Mouse (Mus musculus): Measurements from ENCODE around the gene Btg4. TPM values are rescaled to one million over a fixed set of nuclear protein-coding genes. Genes with fewer than 3 reads are reported as not detected.

Gene Btg4
- polyA plus RNA-seq (2015; fragmentation: Nextera tagmentation; extraction: Ambion mirVana) = not detected in 2 replicates

DNA sequence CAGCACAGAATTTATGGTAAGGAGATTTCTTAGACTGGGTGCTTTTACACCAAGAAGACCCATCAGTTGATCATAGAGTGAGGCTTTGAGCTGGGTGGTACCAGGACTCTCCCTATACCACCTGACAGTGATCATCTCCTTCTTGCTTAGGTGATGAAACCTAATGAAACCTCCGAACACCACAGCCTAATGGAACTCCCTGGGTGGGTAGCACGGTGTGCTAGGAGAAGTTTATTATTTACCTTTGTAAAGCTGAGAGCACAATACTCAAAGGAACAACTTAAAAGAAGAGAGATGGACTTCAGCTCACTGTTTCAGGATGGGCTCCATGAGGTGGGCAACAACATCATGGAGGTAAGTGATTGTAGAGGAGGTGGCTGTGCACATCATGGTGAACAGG, at the start of gene Btg4:
Gene Btg4 (plus strand): TSS at position 301 of the 400 bp plus-strand sequence.
- no peak within 1 kb of the TSS for H3K4me2 ChIP-seq (ENCODE audit: low read depth, low read length)
- H3K9ac ChIP-seq (ENCODE audit: low read depth, low read length) = no peak within 1 kb of the TSS
- no peak within 1 kb of the TSS for H3K27ac ChIP-seq (ENCODE audit: low read length)
- WGBS (ENCODE audit: insufficient replicate concordance) = 66% methylated on average over 2 of the region's 2 CpGs
- H3K9me3 ChIP-seq (replicated peaks; ENCODE audit: control insufficient read depth, low read length) = no peaks in the 10 kb centered on the region
- H3K36me3 ChIP-seq (ENCODE audit: control insufficient read depth, insufficient read depth) = no peaks in the 10 kb centered on the region
- no peak for ATAC-seq (ENCODE audit: low read depth)
- H3K27me3 ChIP-seq (ENCODE audit: control insufficient read depth, insufficient read depth, low read depth, low read length) = no peaks in the 10 kb centered on the region
- no peaks in the 10 kb centered on the region for H3K4me1 ChIP-seq (ENCODE audit: control insufficient read depth, low read depth, low read length)
- H3K4me3 ChIP-seq (ENCODE audit: low read depth, low read length) = no peak within 1 kb of the TSS

DNA sequence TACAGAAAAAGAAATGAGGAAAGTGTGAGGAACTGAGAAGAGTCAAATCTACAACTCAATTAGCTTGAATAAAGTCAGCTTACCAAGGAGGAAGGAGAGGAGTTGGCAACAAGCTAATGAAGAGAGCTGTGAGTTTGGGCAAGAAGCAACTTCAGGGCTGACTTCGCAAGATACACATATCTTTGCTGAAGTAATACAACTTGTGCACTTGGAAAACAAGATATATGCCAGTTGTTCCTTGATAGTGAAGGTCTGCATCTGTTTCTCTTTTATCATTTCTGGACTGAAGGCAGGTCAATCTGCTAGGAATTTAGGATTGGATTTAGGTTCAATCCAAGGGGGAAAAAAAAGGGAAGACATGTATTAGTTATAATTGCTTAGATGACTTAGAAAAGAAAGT, 47.1 kb upstream of the Btg4 start:
- Histone ChIP-seq H3K4me2 (ENCODE audit: low read depth, low read length) (no peak overlapping the region), H3K27ac (ENCODE audit: low read length) (no peak overlapping the region), H3K27me3 (ENCODE audit: control insufficient read depth, insufficient read depth, low read depth, low read length) (no peaks in the 10 kb centered on the region), H3K9me3 (replicated peaks; ENCODE audit: control insufficient read depth, low read length) (no peaks in the 10 kb centered on the region), H3K4me1 (ENCODE audit: control insufficient read depth, low read depth, low read length) (peaks cover 7% of the 10 kb centered on the region), H3K9ac (ENCODE audit: low read depth, low read length) (no peak overlapping the region), H3K4me3 (ENCODE audit: low read depth, low read length) (no peak overlapping the region), H3K36me3 (ENCODE audit: control insufficient read depth, insufficient read depth) (no peaks in the 10 kb centered on the region)
- WGBS (ENCODE audit: insufficient replicate concordance) = 54% methylated on average over 1 of the region's 1 CpGs
- ATAC-seq (ENCODE audit: low read depth) = no peak

DNA sequence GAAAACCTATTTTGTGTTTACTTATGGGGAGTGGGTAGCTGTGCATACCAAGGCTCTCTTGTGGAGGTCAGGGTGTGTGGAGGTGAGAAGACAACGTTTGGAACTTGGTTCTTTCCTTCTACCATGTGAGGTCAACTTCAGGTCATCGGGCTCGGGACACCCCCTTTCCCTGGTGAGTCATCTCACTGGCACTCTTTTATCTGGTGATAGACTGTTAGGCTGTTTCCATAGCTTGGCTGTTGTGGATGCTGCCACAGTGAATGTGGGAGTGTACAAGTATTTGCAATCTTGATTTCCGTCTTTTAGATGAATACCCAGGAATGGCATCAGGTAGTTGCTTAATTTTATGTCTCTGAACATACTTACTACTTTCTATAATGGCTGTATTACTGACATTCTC, 45.0 kb upstream of the Btg4 start:
- no peak overlapping the region for H3K4me2 ChIP-seq (ENCODE audit: low read depth, low read length)
- H3K27ac ChIP-seq (ENCODE audit: low read length) = no peak overlapping the region
- no peaks in the 10 kb centered on the region for H3K4me1 ChIP-seq (ENCODE audit: control insufficient read depth, low read depth, low read length)
- H3K9me3 ChIP-seq (replicated peaks; ENCODE audit: control insufficient read depth, low read length) = no peaks in the 10 kb centered on the region
- no peaks in the 10 kb centered on the region for H3K36me3 ChIP-seq (ENCODE audit: control insufficient read depth, insufficient read depth)
- ATAC-seq (ENCODE audit: low read depth) = no peak
- no peak overlapping the region for H3K9ac ChIP-seq (ENCODE audit: low read depth, low read length)
- H3K27me3 ChIP-seq (ENCODE audit: control insufficient read depth, insufficient read depth, low read depth, low read length) = no peaks in the 10 kb centered on the region
- 32% methylated on average over 4 of the region's 4 CpGs for WGBS (ENCODE audit: insufficient replicate concordance)
- H3K4me3 ChIP-seq (ENCODE audit: low read depth, low read length) = no peak overlapping the region

DNA sequence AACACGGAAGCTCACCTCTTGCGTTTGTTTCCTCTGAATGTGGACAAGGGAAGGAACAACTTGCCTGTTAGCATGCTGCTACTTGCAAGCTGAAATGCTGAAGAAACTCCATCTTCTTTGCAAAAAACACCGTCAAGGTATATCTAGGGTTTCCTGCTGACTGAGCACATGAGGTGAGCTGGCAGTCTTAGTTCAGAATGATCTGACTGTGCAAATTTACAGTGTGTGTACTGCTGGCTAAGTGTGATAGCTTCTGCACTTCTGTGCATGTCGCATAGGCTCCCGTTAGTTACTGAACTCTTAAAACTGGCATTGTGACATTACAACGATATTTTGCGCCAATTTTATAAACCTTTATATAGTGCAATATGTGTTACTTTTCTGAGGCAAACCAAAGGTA, 41.0 kb upstream of the Btg4 start:
- ATAC-seq (ENCODE audit: low read depth) = no peak
- Histone ChIP-seq H3K27me3 (ENCODE audit: control insufficient read depth, insufficient read depth, low read depth, low read length) (no peaks in the 10 kb centered on the region), H3K4me3 (ENCODE audit: low read depth, low read length) (no peak overlapping the region), H3K4me2 (ENCODE audit: low read depth, low read length) (no peak overlapping the region), H3K4me1 (ENCODE audit: control insufficient read depth, low read depth, low read length) (no peaks in the 10 kb centered on the region), H3K9ac (ENCODE audit: low read depth, low read length) (no peak overlapping the region), H3K9me3 (replicated peaks; ENCODE audit: control insufficient read depth, low read length) (no peaks in the 10 kb centered on the region), H3K36me3 (ENCODE audit: control insufficient read depth, insufficient read depth) (no peaks in the 10 kb centered on the region), H3K27ac (ENCODE audit: low read length) (no peak overlapping the region)
- 49% methylated on average over 7 of the region's 7 CpGs for WGBS (ENCODE audit: insufficient replicate concordance)

DNA sequence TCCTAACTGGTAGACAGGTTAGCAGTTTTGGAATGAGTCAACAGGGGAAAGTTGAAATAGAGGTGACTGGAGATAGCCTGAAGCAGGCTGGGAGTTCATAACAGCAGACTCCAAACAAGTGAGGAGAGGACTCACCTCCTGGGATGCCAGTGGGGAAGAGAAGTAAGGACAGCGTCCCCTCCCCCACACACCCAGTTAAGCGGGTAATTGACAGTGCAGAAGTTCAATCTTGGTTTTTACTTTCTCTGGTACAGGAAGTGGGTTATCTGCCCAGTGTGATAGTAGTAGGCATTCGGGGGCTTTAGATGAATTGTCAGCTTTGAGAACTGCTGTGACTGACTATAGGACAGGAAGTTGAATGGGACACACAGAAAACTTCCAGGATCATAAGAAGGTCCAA, 40.4 kb upstream of the Btg4 start:
- no peaks in the 10 kb centered on the region for H3K9me3 ChIP-seq (replicated peaks; ENCODE audit: control insufficient read depth, low read length)
- no peaks in the 10 kb centered on the region for H3K36me3 ChIP-seq (ENCODE audit: control insufficient read depth, insufficient read depth)
- no peak overlapping the region for H3K27ac ChIP-seq (ENCODE audit: low read length)
- H3K4me3 ChIP-seq (ENCODE audit: low read depth, low read length) = no peak overlapping the region
- H3K27me3 ChIP-seq (ENCODE audit: control insufficient read depth, insufficient read depth, low read depth, low read length) = no peaks in the 10 kb centered on the region
- no peak overlapping the region for H3K4me2 ChIP-seq (ENCODE audit: low read depth, low read length)
- no peaks in the 10 kb centered on the region for H3K4me1 ChIP-seq (ENCODE audit: control insufficient read depth, low read depth, low read length)
- no peak overlapping the region for H3K9ac ChIP-seq (ENCODE audit: low read depth, low read length)
- WGBS (ENCODE audit: insufficient replicate concordance) = 13% methylated on average over 3 of the region's 3 CpGs
- ATAC-seq (ENCODE audit: low read depth) = no peak

DNA sequence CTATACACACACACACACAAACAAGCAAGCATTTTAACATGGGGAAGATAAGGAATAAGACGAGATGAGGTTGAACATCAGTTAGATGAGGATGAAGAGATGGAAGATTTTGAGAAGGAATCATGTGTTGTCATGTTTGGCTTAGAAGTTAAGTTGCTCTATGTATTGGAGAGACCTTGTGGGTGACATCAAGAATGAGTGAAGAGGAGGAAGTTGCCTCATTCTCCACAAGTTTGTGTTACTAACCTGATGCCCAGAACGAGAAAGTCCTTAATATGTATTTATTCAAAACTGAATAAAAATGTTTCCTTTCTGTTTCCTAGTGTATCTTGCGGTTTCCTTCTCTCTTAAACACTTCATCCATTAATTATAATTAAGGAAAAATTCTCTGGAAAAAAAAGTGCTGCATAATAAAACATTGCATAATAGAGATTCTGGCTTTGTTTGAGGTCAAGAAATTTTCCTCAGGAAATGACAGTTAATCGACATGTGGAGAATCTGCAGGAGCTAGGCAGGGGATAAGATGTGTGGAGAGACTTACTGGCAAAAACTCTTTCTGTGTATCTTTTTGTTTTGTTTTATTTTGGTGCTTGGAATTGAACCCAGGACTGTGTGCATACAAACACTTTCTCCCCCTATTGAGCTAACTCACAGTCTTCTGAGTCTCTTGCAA, 39.4 kb upstream of the Btg4 start:
- no peaks in the 10 kb centered on the region for H3K9me3 ChIP-seq (replicated peaks; ENCODE audit: control insufficient read depth, low read length)
- H3K36me3 ChIP-seq (ENCODE audit: control insufficient read depth, insufficient read depth) = no peaks in the 10 kb centered on the region
- no peaks in the 10 kb centered on the region for H3K27me3 ChIP-seq (ENCODE audit: control insufficient read depth, insufficient read depth, low read depth, low read length)
- no peak for ATAC-seq (ENCODE audit: low read depth)
- H3K9ac ChIP-seq (ENCODE audit: low read depth, low read length) = no peak overlapping the region
- no peaks in the 10 kb centered on the region for H3K4me1 ChIP-seq (ENCODE audit: control insufficient read depth, low read depth, low read length)
- 36% methylated on average over 4 of the region's 4 CpGs for WGBS (ENCODE audit: insufficient replicate concordance)
- H3K4me2 ChIP-seq (ENCODE audit: low read depth, low read length) = no peak overlapping the region
- no peak overlapping the region for H3K27ac ChIP-seq (ENCODE audit: low read length)
- no peak overlapping the region for H3K4me3 ChIP-seq (ENCODE audit: low read depth, low read length)

DNA sequence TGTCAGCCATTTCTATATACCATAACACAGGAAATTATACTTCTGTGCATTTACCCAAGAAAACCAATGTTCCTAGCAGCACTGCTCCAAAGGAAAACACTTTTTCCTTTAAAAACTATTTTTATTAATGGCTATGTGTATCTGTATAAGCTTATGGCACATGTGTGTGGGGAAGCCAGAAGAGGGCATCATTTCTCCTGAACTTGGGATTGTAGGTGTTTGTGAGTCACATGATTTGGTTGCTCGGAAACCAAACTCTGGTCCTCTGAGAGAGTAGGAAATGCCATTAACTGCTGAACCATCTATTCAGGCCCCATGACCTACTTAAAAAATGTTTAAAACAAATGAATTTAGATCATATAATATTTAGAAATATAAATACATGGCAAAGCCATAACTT, 33.7 kb upstream of the Btg4 start:
- Histone ChIP-seq H3K27me3 (ENCODE audit: control insufficient read depth, insufficient read depth, low read depth, low read length) (no peaks in the 10 kb centered on the region), H3K4me1 (ENCODE audit: control insufficient read depth, low read depth, low read length) (no peaks in the 10 kb centered on the region), H3K9ac (ENCODE audit: low read depth, low read length) (no peak overlapping the region), H3K4me2 (ENCODE audit: low read depth, low read length) (no peak overlapping the region), H3K4me3 (ENCODE audit: low read depth, low read length) (no peak overlapping the region), H3K27ac (ENCODE audit: low read length) (no peak overlapping the region), H3K9me3 (replicated peaks; ENCODE audit: control insufficient read depth, low read length) (no peaks in the 10 kb centered on the region), H3K36me3 (ENCODE audit: control insufficient read depth, insufficient read depth) (no peaks in the 10 kb centered on the region)
- WGBS (ENCODE audit: insufficient replicate concordance) = 77% methylated on average over 1 of the region's 1 CpGs
- no peak for ATAC-seq (ENCODE audit: low read depth)

DNA sequence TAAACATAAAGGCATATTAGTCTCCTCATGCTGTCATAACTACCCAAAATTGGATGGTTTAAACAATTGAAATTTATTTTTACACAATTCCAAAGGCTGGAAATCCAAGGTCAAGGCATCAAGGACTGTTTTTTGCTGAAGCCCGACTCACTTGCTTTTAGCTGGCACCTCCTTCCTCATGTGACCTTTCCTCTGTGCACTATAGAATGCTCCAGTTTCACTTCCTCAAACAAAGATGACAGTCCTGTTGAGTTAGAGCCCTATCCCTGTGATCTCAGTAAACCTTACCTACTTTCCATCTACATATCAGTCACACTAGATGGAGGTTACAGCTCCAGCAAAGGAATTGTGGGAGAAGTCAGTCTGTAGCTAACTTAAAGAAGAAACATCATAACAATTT, 30.6 kb upstream of the Btg4 start:
- WGBS (ENCODE audit: insufficient replicate concordance) = 6% methylated on average over 1 of the region's 1 CpGs
- Histone ChIP-seq H3K9me3 (replicated peaks; ENCODE audit: control insufficient read depth, low read length) (no peaks in the 10 kb centered on the region), H3K4me2 (ENCODE audit: low read depth, low read length) (no peak overlapping the region), H3K4me3 (ENCODE audit: low read depth, low read length) (no peak overlapping the region), H3K9ac (ENCODE audit: low read depth, low read length) (no peak overlapping the region), H3K27me3 (ENCODE audit: control insufficient read depth, insufficient read depth, low read depth, low read length) (no peaks in the 10 kb centered on the region), H3K4me1 (ENCODE audit: control insufficient read depth, low read depth, low read length) (no peaks in the 10 kb centered on the region), H3K27ac (ENCODE audit: low read length) (no peak overlapping the region), H3K36me3 (ENCODE audit: control insufficient read depth, insufficient read depth) (no peaks in the 10 kb centered on the region)
- no peak for ATAC-seq (ENCODE audit: low read depth)

DNA sequence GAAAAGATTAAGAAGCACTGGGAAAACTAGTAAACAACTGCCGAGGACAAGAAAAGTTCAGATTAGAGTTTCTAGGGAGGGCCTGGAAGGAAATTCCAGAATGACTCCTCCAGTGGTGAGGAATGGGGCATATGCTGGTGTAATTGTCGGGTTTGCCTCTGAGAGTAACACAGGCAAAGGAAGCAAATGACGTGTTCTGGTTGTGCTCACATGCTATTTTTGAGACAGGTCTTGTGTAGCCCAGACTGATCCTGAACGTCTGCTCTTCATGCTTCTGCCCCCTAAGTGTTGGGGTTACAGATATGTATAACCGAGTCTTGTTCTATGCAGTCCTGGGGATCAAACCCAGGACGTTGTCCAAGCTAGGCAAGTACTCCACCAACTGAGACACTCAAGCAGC, 29.1 kb upstream of the Btg4 start:
- WGBS (ENCODE audit: insufficient replicate concordance) = 52% methylated on average over 6 of the region's 6 CpGs
- Histone ChIP-seq H3K27ac (ENCODE audit: low read length) (no peak overlapping the region), H3K9me3 (replicated peaks; ENCODE audit: control insufficient read depth, low read length) (no peaks in the 10 kb centered on the region), H3K4me1 (ENCODE audit: control insufficient read depth, low read depth, low read length) (no peaks in the 10 kb centered on the region), H3K4me2 (ENCODE audit: low read depth, low read length) (no peak overlapping the region), H3K27me3 (ENCODE audit: control insufficient read depth, insufficient read depth, low read depth, low read length) (no peaks in the 10 kb centered on the region), H3K9ac (ENCODE audit: low read depth, low read length) (no peak overlapping the region), H3K36me3 (ENCODE audit: control insufficient read depth, insufficient read depth) (no peaks in the 10 kb centered on the region), H3K4me3 (ENCODE audit: low read depth, low read length) (no peak overlapping the region)
- no peak for ATAC-seq (ENCODE audit: low read depth)

All from liver, embryonic 16.5 days (tissue).